Mouse (Mus musculus) kidney, postnatal 4 days (tissue): ENCODE data around the gene Ccdc148.

Experiments
- DNase-seq, 2 experiments: peaks; one replicate each; pipeline ENCODE4 v3.0.0; 2021; ENCODE audit warnings: mixed read lengths in 2 of 2

The Ccdc148 gene

DNA sequence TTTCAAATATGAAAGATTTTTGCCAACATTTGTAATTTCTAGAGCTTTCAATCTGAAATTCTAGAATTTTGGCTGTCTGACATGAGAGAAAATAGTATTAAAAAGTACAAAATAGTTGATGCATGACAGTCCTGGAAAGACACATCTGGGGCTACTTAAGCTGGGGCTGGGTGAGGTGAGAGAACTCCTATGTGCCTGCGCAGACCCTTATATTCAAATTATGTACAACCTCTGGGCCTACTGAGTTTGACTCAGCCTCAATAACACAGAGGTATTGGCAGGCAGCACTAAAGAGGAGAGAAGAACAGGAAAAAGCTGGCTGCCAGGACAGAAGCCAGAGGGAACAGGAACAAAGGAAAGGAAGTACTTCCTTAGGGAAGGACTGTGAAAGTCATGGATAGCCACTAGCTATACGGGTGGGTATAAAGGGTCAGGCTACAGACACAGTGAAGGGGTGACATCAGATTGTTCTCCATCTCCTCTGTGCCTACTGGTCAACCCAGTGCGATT, 381.4 kb downstream of the Ccdc148 start:
- no peak for DNase-seq

DNA sequence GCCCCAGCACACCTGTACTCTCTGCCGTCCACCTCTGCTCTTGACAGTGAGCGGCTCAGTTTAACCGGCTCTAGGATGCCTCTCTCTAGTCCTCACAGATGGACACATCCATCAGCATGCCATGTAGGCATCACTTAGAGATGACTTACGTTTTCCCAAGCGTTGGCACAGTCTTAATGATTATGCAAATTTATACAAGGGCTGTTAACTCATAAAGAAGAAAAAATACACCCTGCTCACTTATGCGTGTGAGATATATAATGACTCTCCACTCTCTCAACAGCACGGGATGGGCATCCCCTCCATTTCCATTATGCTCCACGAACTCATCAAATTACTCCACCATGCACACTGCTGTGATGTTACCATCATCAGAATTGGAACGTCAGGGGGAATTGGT, 386.6 kb downstream of the Ccdc148 start:
- no peak for DNase-seq
